Comparison of ENCODE assay signal across 27 mouse cellular contexts in genomic region chr2:116954896-116955295, GRCm38 (mm10).
DNase-seq lines count a peak whose midpoint lies in the region; ATAC-seq and TF ChIP-seq lines count a peak whose summit lies in the region.
"Had no signal": no experiment of that assay in that cellular context is flagged by ENCODE, and none has a peak within 500 bp of the region (broad histone marks: within the 10 kb centered on the region; RNA-seq: fewer than 3 reads in every experiment).

No protein-coding gene starts in this region.

- H3K4me3 ChIP-seq in CH12.LX (replicated peaks in 1 of 3; ENCODE audit: low read depth in 2 of 3, low read length in 2 of 3, poor library complexity in 1 of 3), result no peak overlapping the region
- H3K4me3 ChIP-seq in hindbrain, embryonic 11.5 days (ENCODE audit: low read depth, low read length), result no peak overlapping the region
- H3K4me3 ChIP-seq: embryonic facial prominence, embryonic 10.5 days; embryonic facial prominence, embryonic 13.5 days; erythroblast, embryonic 14.5 days; forebrain, embryonic 12.5 days; forebrain, embryonic 15.5 days; hindbrain, embryonic 10.5 days had no signal

- H3K36me3 ChIP-seq in CH12.LX (replicated peaks in 1 of 2; ENCODE audit: control insufficient read depth in 1 of 2, insufficient read depth in 1 of 2, low read length in 1 of 2), result no peaks in the 10 kb centered on the region
- no peaks in the 10 kb centered on the region for H3K36me3 ChIP-seq in hindbrain, embryonic 11.5 days (ENCODE audit: control insufficient read depth, insufficient read depth, low read length)
- H3K36me3 ChIP-seq: embryonic facial prominence, embryonic 10.5 days; embryonic facial prominence, embryonic 13.5 days; forebrain, embryonic 12.5 days; forebrain, embryonic 15.5 days; G1E; hindbrain, embryonic 10.5 days had no signal

- H3K27me3 ChIP-seq in CH12.LX (replicated peaks), result no peaks in the 10 kb centered on the region
- no peaks in the 10 kb centered on the region for H3K27me3 ChIP-seq in hindbrain, embryonic 11.5 days (ENCODE audit: control insufficient read depth, insufficient read depth, low read length)
- H3K27me3 ChIP-seq: embryonic facial prominence, embryonic 13.5 days; forebrain, embryonic 12.5 days; forebrain, embryonic 15.5 days; Patski had no signal

- no peak overlapping the region for H3K4me2 ChIP-seq in CH12.LX (ENCODE audit: insufficient read depth, low read depth, poor library complexity, severe bottlenecking)
- H3K4me2 ChIP-seq in hindbrain, embryonic 11.5 days (replicated peaks; ENCODE audit: low read depth, low read length), result no peak overlapping the region
- H3K4me2 ChIP-seq: embryonic facial prominence, embryonic 13.5 days; forebrain, embryonic 12.5 days; forebrain, embryonic 15.5 days; heart, embryonic 11.5 days; hindbrain, embryonic 14.5 days had no signal

- no peak for TF ChIP-seq CTCF in CH12.LX (conservative IDR thresholded peaks at IDR 0.05 in 1 of 2, IDR thresholded peaks at IDR 0.05 in 1 of 2; ENCODE audit: low read depth in 2 of 2, low read length in 2 of 2)

- TF ChIP-seq POLR2A in CH12.LX (IDR thresholded peaks at IDR 0.05; ENCODE audit: low read depth, low read length), result no peak

- H3K9ac ChIP-seq in CH12.LX (ENCODE audit: insufficient read depth, low read depth), result no peak overlapping the region
- H3K9ac ChIP-seq in hindbrain, embryonic 11.5 days (ENCODE audit: low read depth, low read length), result no peak overlapping the region
- H3K9ac ChIP-seq: embryonic facial prominence, embryonic 13.5 days; forebrain, embryonic 12.5 days; forebrain, embryonic 15.5 days; hindbrain, embryonic 14.5 days had no signal

- peak; percentile 42 for TF ChIP-seq EP300 in CH12.LX (IDR thresholded peaks at IDR 0.05; ENCODE audit: low read length)

- WGBS in hindbrain, embryonic 11.5 days, result 93% methylated on average over 4 of the region's 4 CpGs

- H3K9me3 ChIP-seq in CH12.LX (replicated peaks; ENCODE audit: low read length), result peaks cover 6% of the 10 kb centered on the region
- no peaks in the 10 kb centered on the region for H3K9me3 ChIP-seq in hindbrain, embryonic 11.5 days (ENCODE audit: control insufficient read depth, low read length)
- H3K9me3 ChIP-seq: embryonic facial prominence, embryonic 10.5 days; embryonic facial prominence, embryonic 13.5 days; forebrain, embryonic 12.5 days; forebrain, embryonic 15.5 days; G1E; hindbrain, embryonic 10.5 days had no signal

- DNase-seq in 3T3-L1 (ENCODE audit: low read depth, low spot score) (peak; percentile 66), CH12.LX (ENCODE audit: extremely low read depth) (peak; percentile 48)
- no peak for DNase-seq in adrenal gland, postnatal 25 days
- DNase-seq in thymus, postnatal 10 days (ENCODE audit: low spot score in 2 of 2), result no peak
- no peak for DNase-seq in hindbrain, embryonic 11.5 days (ENCODE audit: low spot score)
- DNase-seq: adrenal gland, postnatal 10 days; cerebellum, adult 11 months; cerebellum, adult 2 months; cerebellum, adult 9-11 months; cerebellum, postnatal 25 days; embryo, embryonic 11 days; gastrocnemius, postnatal 25 days; heart, postnatal 36 days had no signal

- dilution Hi-C loops in CH12.LX (cut with MboI; ENCODE audit: extremely low pct_ligation_motif_present, extremely low pct_unique_long_range_greater_than_20kb, low sequenced_read_pairs), result no loop called here

- peak; percentile 71 for ATAC-seq in megakaryocyte, adult 5-6 weeks (ENCODE audit: poor library complexity, severe bottlenecking)
- no peak for ATAC-seq in hindbrain, embryonic 11.5 days (ENCODE audit: low FRiP score)
- ATAC-seq: forebrain, embryonic 15.5 days; hindbrain, postnatal 0 days; inflammation-experienced regulatory T-cells, adult 6 months; intestine, embryonic 16.5 days; Patski had no signal

- TF ChIP-seq RAD21 in CH12.LX (IDR thresholded peaks at IDR 0.05; ENCODE audit: low read depth, low read length), result no peak

- peaks cover 4 to 27% of the 10 kb centered on the region in 2 experiments; a peak in 3 of 4 replicates for H3K4me1 ChIP-seq in CH12.LX (ENCODE audit: control insufficient read depth in 1 of 2, insufficient read depth in 2 of 2)
- H3K4me1 ChIP-seq in hindbrain, embryonic 11.5 days (replicated peaks; ENCODE audit: control insufficient read depth, insufficient read depth, low read length), result no peaks in the 10 kb centered on the region
- H3K4me1 ChIP-seq: forebrain, embryonic 12.5 days; forebrain, embryonic 15.5 days had no signal

- H3K27ac ChIP-seq in CH12.LX (ENCODE audit: insufficient read depth, low read depth), result no peak overlapping the region
- no peak overlapping the region for H3K27ac ChIP-seq in hindbrain, embryonic 11.5 days (ENCODE audit: low read depth, low read length)
- H3K27ac ChIP-seq: embryonic facial prominence, embryonic 10.5 days; embryonic facial prominence, embryonic 13.5 days; forebrain, embryonic 12.5 days; forebrain, embryonic 15.5 days; hindbrain, embryonic 10.5 days; hindbrain, embryonic 14.5 days; hindbrain, postnatal 0 days had no signal

- in situ Hi-C loops in CH12.LX (cut with MboI; ENCODE audit: low pct_ligation_motif_present, low pct_unique_long_range_greater_than_20kb, low sequenced_read_pairs), result no loop called here

- H3K79me2 ChIP-seq in CH12.LX (replicated peaks; ENCODE audit: control insufficient read depth, extremely low read depth, insufficient read depth, poor library complexity, severe bottlenecking), result no peaks in the 10 kb centered on the region

TF ChIP-seq in CH12.LX, 34 proteins besides CTCF, POLR2A, EP300 and RAD21:
- TF ChIP-seq HCFC1 (IDR thresholded peaks at IDR 0.05; ENCODE audit: low read depth, low read length), result no peak
- TF ChIP-seq MXI1 (IDR thresholded peaks at IDR 0.05; ENCODE audit: low read depth, low read length), result no peak
- no peak for TF ChIP-seq NRF1 (IDR thresholded peaks at IDR 0.05; ENCODE audit: low read depth, low read length)
- TF ChIP-seq RCOR1 (conservative IDR thresholded peaks at IDR 0.05; ENCODE audit: low read depth, low read length), result no peak
- no peak for TF ChIP-seq SMC3 (IDR thresholded peaks at IDR 0.05; ENCODE audit: low read depth, low read length)
- no peak for TF ChIP-seq ZKSCAN1 (IDR thresholded peaks at IDR 0.05; ENCODE audit: borderline replicate concordance, low read depth, low read length)
- TF ChIP-seq MAZ (IDR thresholded peaks at IDR 0.05; ENCODE audit: low read depth, low read length), result no peak
- peak; percentile 36; the same call in 1 of the 2 replicates for TF ChIP-seq BHLHE40 (IDR thresholded peaks at IDR 0.05; ENCODE audit: low read depth, low read length)
- no peak for TF ChIP-seq GABPA (IDR thresholded peaks at IDR 0.05; ENCODE audit: insufficient replicate concordance, low read depth, low read length)
- TF ChIP-seq PAX5 (IDR thresholded peaks at IDR 0.05; ENCODE audit: low read length), result no peak
- TF ChIP-seq MAFK (IDR thresholded peaks at IDR 0.05; ENCODE audit: insufficient replicate concordance, low read length), result no peak
- no peak for TF ChIP-seq ZNF384 (IDR thresholded peaks at IDR 0.05; ENCODE audit: low read depth, low read length)
- no peak for TF ChIP-seq ZMIZ1 (IDR thresholded peaks at IDR 0.05; ENCODE audit: low read depth, low read length)
- no peak for TF ChIP-seq MEF2A (IDR thresholded peaks at IDR 0.05; ENCODE audit: borderline replicate concordance, low read depth, low read length)
- no peak for TF ChIP-seq POLR2AphosphoS2 (IDR thresholded peaks at IDR 0.05; ENCODE audit: low read depth, low read length)
- TF ChIP-seq ELF1 (IDR thresholded peaks at IDR 0.05; ENCODE audit: low read depth, low read length), result no peak
- no peak for TF ChIP-seq NELFE (IDR thresholded peaks at IDR 0.05; ENCODE audit: low read depth, low read length)
- TF ChIP-seq ETS1 (conservative IDR thresholded peaks at IDR 0.05; ENCODE audit: low read depth, low read length), result peak; percentile 50
- TF ChIP-seq KAT2A (IDR thresholded peaks at IDR 0.05; ENCODE audit: insufficient replicate concordance, low read length), result no peak
- TF ChIP-seq MYC (IDR thresholded peaks at IDR 0.05; ENCODE audit: low read depth, low read length), result no peak
- TF ChIP-seq MAX (IDR thresholded peaks at IDR 0.05; ENCODE audit: low read length), result no peak
- TF ChIP-seq IRF4 (IDR thresholded peaks at IDR 0.05; ENCODE audit: low read depth, low read length), result peak; percentile 45; the same call in 1 of the 2 replicates
- TF ChIP-seq JUN (IDR thresholded peaks at IDR 0.05; ENCODE audit: insufficient read depth, low read depth, low read length), result 0 out of 2 replicates have a peak, but pooled peaks have one; percentile 34
- TF ChIP-seq TBP (conservative IDR thresholded peaks at IDR 0.05; ENCODE audit: low read depth, low read length), result no peak
- no peak for TF ChIP-seq CHD1 (IDR thresholded peaks at IDR 0.05; ENCODE audit: low read depth, low read length)
- no peak for TF ChIP-seq SIN3A (IDR thresholded peaks at IDR 0.05; ENCODE audit: low read length)
- TF ChIP-seq USF2 (conservative IDR thresholded peaks at IDR 0.05; ENCODE audit: low read depth, low read length), result no peak
- no peak for TF ChIP-seq TCF12 (IDR thresholded peaks at IDR 0.05; ENCODE audit: low read depth, low read length)
- TF ChIP-seq ZC3H11A (IDR thresholded peaks at IDR 0.05; ENCODE audit: low read depth, low read length), result no peak
- no peak for TF ChIP-seq CHD2 (IDR thresholded peaks at IDR 0.05; ENCODE audit: low read length)

Comparison
In these comparisons a context has a peak if more than half of its experiments do, and no peak if none do; other contexts are left out.
1. DNase-seq: peak in 3T3-L1 (single experiment) and CH12.LX (single experiment); none in adrenal gland, postnatal 25 days (single experiment), thymus, postnatal 10 days (0 of 2) and hindbrain, embryonic 11.5 days (single experiment).